Mouse (Mus musculus) embryonic facial prominence, embryonic 15.5 days (tissue): ENCODE data around the gene Slc9a1. TPM values are rescaled to one million over a fixed set of nuclear protein-coding genes. Genes with fewer than 3 reads are reported as not detected.

Source experiments
- ATAC-seq: fragments of 200-750 bp; cut with Nextera tagmentation; 2 replicates; pipeline ENCODE4 v1.8.0; 2017; ENCODE audit warnings: low read depth, moderate TSS enrichment; ENCODE audit not compliant: insufficient number of reproducible peaks, low FRiP score, low TSS enrichment
- H3K27ac ChIP-seq: fragments of 300-500 bp; sonication (generic); replicated peaks from 2 replicates; pipeline ENCODE4 v1.5.1; 2015; ENCODE audit warnings: mild to moderate bottlenecking, inconsistent platforms
- H3K27me3 ChIP-seq: fragments of 300-500 bp; sonication (generic); 2 replicates; pipeline ENCODE4 v1.6.1; 2015; ENCODE audit warnings: inconsistent platforms
- H3K36me3 ChIP-seq: fragments of 300-500 bp; sonication (generic); 2 replicates; pipeline ENCODE4 v1.6.1; 2015; ENCODE audit warnings: mild to moderate bottlenecking, inconsistent platforms
- H3K4me1 ChIP-seq: fragments of 300-500 bp; sonication (generic); 2 replicates; pipeline ENCODE4 v1.6.1; 2015; ENCODE audit warnings: inconsistent platforms
- H3K4me2 ChIP-seq: fragments of 300-500 bp; sonication (generic); replicated peaks from 2 replicates; pipeline ENCODE4 v1.6.1; 2015; ENCODE audit warnings: mild to moderate bottlenecking, inconsistent platforms
- H3K4me3 ChIP-seq: fragments of 300-500 bp; sonication (generic); replicated peaks from 2 replicates; pipeline ENCODE4 v1.5.1; 2015; ENCODE audit warnings: mild to moderate bottlenecking, inconsistent platforms
- H3K9ac ChIP-seq: fragments of 300-500 bp; sonication (generic); 2 replicates; pipeline ENCODE4 v1.6.1; 2015; ENCODE audit warnings: inconsistent platforms
- H3K9me3 ChIP-seq: fragments of 300-500 bp; sonication (generic); replicated peaks from 2 replicates; pipeline ENCODE4 v1.6.1; 2016; ENCODE audit warnings: inconsistent platforms
- WGBS: fragments of 180-500 bp; shearing (Covaris S2); methylation state at CpG from one replicate; pipeline ENCODE4 v1.1.7; 2015; 5-methylcytosine and 5-hydroxymethylcytosine counted together
- polyA plus RNA-seq: library from polyadenylated mRNA; unstranded; fragments of >200 nt; fragmentation: Nextera tagmentation; extraction: Ambion mirVana; gene quantifications from 2 replicates; pipeline ENCODE4 v1.2.1, GENCODE M21; 2015

Slc9a1 gene
- polyA plus RNA-seq, 1 experiment from 2014 or later = 11.0 TPM

DNA sequence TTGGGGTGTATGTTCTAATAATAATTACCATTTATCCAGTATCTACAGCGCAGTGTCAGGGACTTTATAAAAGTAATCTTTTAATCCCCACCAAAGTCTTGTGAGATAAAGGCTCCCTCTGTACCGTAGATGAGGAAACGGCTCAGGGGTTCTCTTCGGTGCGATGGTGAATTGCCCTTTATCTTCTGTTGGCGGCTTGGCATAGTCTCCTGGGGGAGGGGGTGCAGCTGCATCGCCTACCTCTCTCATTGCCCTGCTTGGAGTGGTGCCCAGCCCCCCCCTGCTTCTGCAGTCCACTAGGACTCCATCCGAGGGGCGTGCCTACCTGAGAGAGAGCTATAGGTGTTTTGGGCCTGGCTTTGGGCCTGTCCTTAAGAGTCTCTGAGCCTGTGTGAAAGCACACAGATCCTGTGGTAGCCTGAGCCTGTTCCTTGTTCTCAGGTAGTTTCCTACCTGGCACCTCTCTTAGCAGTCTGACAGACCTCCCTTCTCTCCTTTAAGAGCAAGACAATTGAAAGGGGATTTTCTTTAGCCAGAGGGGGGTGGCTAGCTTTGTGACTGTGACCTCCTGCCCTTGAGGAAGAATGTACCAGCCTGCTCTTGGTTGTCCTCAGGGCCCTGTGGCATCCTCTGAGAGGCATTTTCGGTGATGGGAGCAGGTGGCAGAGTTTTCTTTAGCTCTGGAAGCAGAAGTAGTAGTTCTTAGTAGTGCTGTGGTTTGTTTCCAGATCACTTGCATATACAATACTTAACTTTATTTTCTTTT is 6.5 kb downstream of the Slc9a1 start:
- 72% methylated on average over 10 of the region's 10 CpGs for WGBS
- no peak for ATAC-seq
- no peaks in the 10 kb centered on the region for H3K9me3 ChIP-seq
- H3K4me3 ChIP-seq = no peak overlapping the region
- no peak overlapping the region for H3K27ac ChIP-seq
- no peak overlapping the region for H3K9ac ChIP-seq
- H3K36me3 ChIP-seq = peaks cover 5% of the 10 kb centered on the region; the same call in 1 of the 2 replicates
- H3K4me2 ChIP-seq = no peak overlapping the region
- H3K4me1 ChIP-seq = peaks cover 74% of the 10 kb centered on the region
- H3K27me3 ChIP-seq = no peaks in the 10 kb centered on the region

- peak; percentile 85 for ATAC-seq
- Histone ChIP-seq H3K36me3 (peaks cover 5% of the 10 kb centered on the region; the same call in 1 of the 2 replicates), H3K9ac (no peak overlapping the region), H3K27me3 (no peaks in the 10 kb centered on the region), H3K4me2 (peak overlapping the region; percentile 29), H3K4me3 (no peak overlapping the region), H3K9me3 (no peaks in the 10 kb centered on the region), H3K27ac (peak overlapping the region; percentile 75), H3K4me1 (peaks cover 53% of the 10 kb centered on the region)
- WGBS = 14% methylated on average over 13 of the region's 13 CpGs
Measured at GRCm38 (mm10) chr4:133378236-133379045, 8.9 kb downstream of the Slc9a1 start.

DNA sequence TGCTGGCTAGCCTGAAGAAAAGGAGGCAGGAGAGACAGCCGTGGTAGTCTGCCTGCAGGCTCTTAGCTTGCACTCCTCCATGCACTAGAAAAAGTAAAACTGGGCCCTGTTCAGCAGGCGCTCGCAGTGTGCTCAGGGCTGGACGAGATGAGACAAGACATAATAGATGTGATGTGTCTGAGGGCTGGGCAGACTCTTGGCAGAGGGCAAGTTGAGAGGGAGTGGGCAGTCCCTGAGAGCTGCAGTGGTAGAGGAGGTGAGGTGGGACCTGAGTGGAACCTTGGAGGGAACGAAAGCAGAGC is 9.5 kb downstream of the Slc9a1 start:
- Histone ChIP-seq H3K4me3 (no peak overlapping the region), H3K27me3 (no peaks in the 10 kb centered on the region), H3K27ac (peak overlapping the region; percentile 75), H3K36me3 (peaks cover 5% of the 10 kb centered on the region; the same call in 1 of the 2 replicates), H3K4me1 (peaks cover 50% of the 10 kb centered on the region), H3K4me2 (peak overlapping the region; percentile 23), H3K9me3 (no peaks in the 10 kb centered on the region), H3K9ac (no peak overlapping the region)
- 25% methylated on average over 5 of the region's 5 CpGs for WGBS
- ATAC-seq = no peak

GRCm38 (mm10) chr4:133379861-133380260 is 10.4 kb downstream of the Slc9a1 start:
- no peak for ATAC-seq
- 43% methylated on average over 3 of the region's 3 CpGs for WGBS
- Histone ChIP-seq H3K4me2 (no peak overlapping the region), H3K36me3 (peaks cover 2% of the 10 kb centered on the region; the same call in 1 of the 2 replicates), H3K27me3 (no peaks in the 10 kb centered on the region), H3K4me1 (peaks cover 48% of the 10 kb centered on the region), H3K9ac (no peak overlapping the region), H3K27ac (peak overlapping the region; percentile 58), H3K9me3 (no peaks in the 10 kb centered on the region), H3K4me3 (no peak overlapping the region)

DNA sequence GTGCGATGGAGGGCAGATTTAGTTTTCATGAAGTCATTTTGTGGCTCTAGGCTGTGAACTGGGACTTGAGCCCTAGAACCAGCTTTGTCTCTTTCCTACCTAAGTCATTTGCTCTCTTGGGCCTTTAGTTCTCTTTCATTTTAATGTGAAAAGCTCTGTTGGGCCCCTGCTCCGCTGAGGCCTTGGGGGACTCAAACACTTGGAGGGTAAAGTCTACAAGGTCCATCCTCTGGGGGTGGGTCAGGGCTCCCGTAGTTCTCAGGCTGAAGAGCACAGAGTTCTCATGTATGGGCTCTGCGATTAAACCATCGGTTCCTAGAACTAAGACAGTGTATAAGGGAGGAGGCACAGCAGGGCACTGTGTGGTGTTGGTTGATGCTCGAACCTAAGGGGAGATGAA is 11.0 kb downstream of the Slc9a1 start:
- no peak overlapping the region for H3K4me2 ChIP-seq
- H3K4me1 ChIP-seq = peaks cover 47% of the 10 kb centered on the region
- H3K4me3 ChIP-seq = no peak overlapping the region
- ATAC-seq = no peak
- no peaks in the 10 kb centered on the region for H3K9me3 ChIP-seq
- peak overlapping the region; percentile 58 for H3K27ac ChIP-seq
- WGBS = 66% methylated on average over 6 of the region's 6 CpGs
- H3K27me3 ChIP-seq = no peaks in the 10 kb centered on the region
- no peak overlapping the region for H3K9ac ChIP-seq
- H3K36me3 ChIP-seq = no peaks in the 10 kb centered on the region

GRCm38 (mm10) chr4:133381141-133381540 is 11.6 kb downstream of the Slc9a1 start:
- 0 out of 2 replicates have a peak overlapping the region, but pooled peaks have one; percentile 2 for H3K27ac ChIP-seq
- ATAC-seq = no peak

DNA sequence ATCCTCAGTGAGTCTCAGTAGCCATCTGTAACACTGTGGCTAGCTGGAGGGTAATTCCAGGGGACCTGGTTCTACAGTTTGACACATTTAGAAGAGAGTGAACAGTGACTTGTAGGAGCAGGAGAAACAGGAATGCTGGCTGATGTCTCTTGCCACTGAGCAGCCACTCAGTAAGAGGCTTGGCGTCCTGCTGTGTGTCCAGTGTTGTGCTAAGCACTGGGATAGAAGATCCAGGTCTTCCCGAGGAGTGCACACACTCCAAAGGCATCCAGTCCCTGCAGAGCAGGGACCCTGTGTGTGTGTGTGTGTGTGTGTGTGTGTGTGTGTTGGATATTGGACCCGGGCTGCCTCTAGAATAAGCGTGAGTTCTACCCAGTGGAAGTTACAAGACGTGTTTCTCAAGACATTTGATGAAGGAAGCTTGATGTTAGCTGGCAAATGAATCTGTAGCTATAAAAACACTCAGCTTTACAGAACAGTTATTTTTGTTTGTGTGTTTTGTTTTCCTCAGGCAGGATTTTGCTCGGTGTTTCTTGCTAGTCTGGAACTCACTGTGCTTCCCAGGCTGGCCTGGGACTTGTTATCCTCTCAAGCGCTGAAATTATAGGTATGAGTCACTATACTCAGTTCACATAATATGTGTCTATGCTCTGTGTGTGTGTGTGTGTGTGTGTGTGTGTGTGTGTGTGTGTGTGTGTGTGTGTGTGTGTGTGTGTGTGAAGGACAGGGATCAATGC is 16.7 kb downstream of the Slc9a1 start:
- Histone ChIP-seq H3K27ac (no peak overlapping the region), H3K27me3 (no peaks in the 10 kb centered on the region), H3K9me3 (no peaks in the 10 kb centered on the region), H3K4me3 (no peak overlapping the region), H3K4me1 (peaks cover 31% of the 10 kb centered on the region), H3K4me2 (no peak overlapping the region), H3K36me3 (no peaks in the 10 kb centered on the region), H3K9ac (no peak overlapping the region)
- WGBS = 62% methylated on average over 7 of the region's 7 CpGs
- ATAC-seq = no peak

More at GRCm38 (mm10) chr4:133381141-133381540, 11.6 kb downstream of the Slc9a1 start:
- Histone ChIP-seq H3K4me2 (no peak overlapping the region), H3K36me3 (no peaks in the 10 kb centered on the region), H3K4me1 (peaks cover 46% of the 10 kb centered on the region), H3K4me3 (no peak overlapping the region), H3K9ac (no peak overlapping the region), H3K27me3 (no peaks in the 10 kb centered on the region), H3K9me3 (no peaks in the 10 kb centered on the region)
- WGBS = 65% methylated on average over 8 of the region's 8 CpGs

- no peak overlapping the region for H3K4me3 ChIP-seq
- H3K9me3 ChIP-seq = no peaks in the 10 kb centered on the region
- H3K4me1 ChIP-seq = peaks cover 38% of the 10 kb centered on the region
- H3K27ac ChIP-seq = no peak overlapping the region
- ATAC-seq = no peak
- no peak overlapping the region for H3K9ac ChIP-seq
- no peaks in the 10 kb centered on the region for H3K36me3 ChIP-seq
- H3K27me3 ChIP-seq = no peaks in the 10 kb centered on the region
- H3K4me2 ChIP-seq = no peak overlapping the region
Measured at GRCm38 (mm10) chr4:133387053-133387452, 17.5 kb downstream of the Slc9a1 start.

GRCm38 (mm10) chr4:133388781-133389552 is 19.5 kb downstream of the Slc9a1 start:
- Histone ChIP-seq H3K9ac (no peak overlapping the region), H3K4me2 (no peak overlapping the region), H3K27me3 (no peaks in the 10 kb centered on the region), H3K36me3 (no peaks in the 10 kb centered on the region), H3K9me3 (no peaks in the 10 kb centered on the region), H3K4me1 (peaks cover 41% of the 10 kb centered on the region), H3K4me3 (no peak overlapping the region), H3K27ac (peak overlapping the region; percentile 58; the same call in 1 of the 2 replicates)
- 79% methylated on average over 16 of the region's 16 CpGs for WGBS
- ATAC-seq = no peak

- no peak for ATAC-seq
- 91% methylated on average over 2 of the region's 2 CpGs for WGBS
- H3K27ac ChIP-seq = 0 out of 2 replicates have a peak overlapping the region, but pooled peaks have one; percentile 28
Measured at GRCm38 (mm10) chr4:133390042-133390441, 20.5 kb downstream of the Slc9a1 start.

More at GRCm38 (mm10) chr4:133390042-133390441, 20.5 kb downstream of the Slc9a1 start:
- Histone ChIP-seq H3K9me3 (no peaks in the 10 kb centered on the region), H3K4me1 (peaks cover 51% of the 10 kb centered on the region), H3K36me3 (no peaks in the 10 kb centered on the region), H3K9ac (no peak overlapping the region), H3K4me2 (no peak overlapping the region), H3K4me3 (no peak overlapping the region), H3K27me3 (no peaks in the 10 kb centered on the region)
